Mouse (Mus musculus): ENCODE measurements around the gene Foxn1. TPM values are rescaled to one million over a fixed set of nuclear protein-coding genes. Genes with fewer than 3 reads are reported as not detected.
A peak's percentile ranks its signal among the peaks of the same experiment; 100 is the strongest.

The Foxn1 gene
- polyA plus RNA-seq, 1 experiment: 0.06 TPM

- peak overlapping the region; percentile 32; the same call in 1 of the 2 replicates for H3K27ac ChIP-seq (ENCODE audit: insufficient read depth, low read depth, low read length)
- H3K4me3 ChIP-seq (ENCODE audit: low read depth, low read length): peak overlapping the region; percentile 93
- peaks cover 19% of the 10 kb centered on the region for H3K4me1 ChIP-seq (ENCODE audit: control insufficient read depth, insufficient read depth, insufficient read length, low read length)
- H3K27me3 ChIP-seq (ENCODE audit: control insufficient read depth, insufficient read depth, low read length): no peaks in the 10 kb centered on the region; the same call in 1 of the 2 replicates
- WGBS: 74% methylated on average over 6 of the region's 6 CpGs
- peaks cover 16% of the 10 kb centered on the region for H3K36me3 ChIP-seq (ENCODE audit: control insufficient read depth, insufficient read depth, low read length)
- no peak for TF ChIP-seq POLR2A (IDR thresholded peaks at IDR 0.05; ENCODE audit: low read depth, low read length)
- TF ChIP-seq CTCF (IDR thresholded peaks at IDR 0.05; ENCODE audit: extremely low read depth, insufficient read length, insufficient replicate concordance, low read depth, low read length): no peak
These were observed 41.9 kb downstream of the Foxn1 start for GRCm38 (mm10) chr11:78344328-78344889.

GRCm38 (mm10) chr11:78343381-78344327 lies 42.7 kb downstream of the Foxn1 start, which contains the start of gene Unc119:
TSS of gene Unc119 (plus strand) at chr11:78343482.
- Histone ChIP-seq H3K4me1 (ENCODE audit: control insufficient read depth, insufficient read depth, insufficient read length, low read length) (peaks cover 19% of the 10 kb centered on the region), H3K4me3 (ENCODE audit: low read depth, low read length) (peak within 1 kb of the TSS; percentile 93), H3K27ac (ENCODE audit: insufficient read depth, low read depth, low read length) (no peak within 1 kb of the TSS), H3K27me3 (ENCODE audit: control insufficient read depth, insufficient read depth, low read length) (no peaks in the 10 kb centered on the region; the same call in 1 of the 2 replicates), H3K36me3 (ENCODE audit: control insufficient read depth, insufficient read depth, low read length) (peaks cover 20% of the 10 kb centered on the region)
- 4% methylated on average over 65 of the region's 66 CpGs for WGBS
- no peak for TF ChIP-seq POLR2A (IDR thresholded peaks at IDR 0.05; ENCODE audit: low read depth, low read length)
- TF ChIP-seq CTCF (IDR thresholded peaks at IDR 0.05; ENCODE audit: extremely low read depth, insufficient read length, insufficient replicate concordance, low read depth, low read length): no peak

- Histone ChIP-seq H3K27ac (ENCODE audit: insufficient read depth, low read depth, low read length) (no peak overlapping the region), H3K36me3 (ENCODE audit: control insufficient read depth, insufficient read depth, low read length) (peaks cover 32% of the 10 kb centered on the region), H3K4me1 (ENCODE audit: control insufficient read depth, insufficient read depth, insufficient read length, low read length) (peaks cover 14% of the 10 kb centered on the region), H3K27me3 (ENCODE audit: control insufficient read depth, insufficient read depth, low read length) (no peaks in the 10 kb centered on the region; the same call in 1 of the 2 replicates), H3K4me3 (ENCODE audit: low read depth, low read length) (no peak overlapping the region)
- TF ChIP-seq CTCF (IDR thresholded peaks at IDR 0.05; ENCODE audit: extremely low read depth, insufficient read length, insufficient replicate concordance, low read depth, low read length) (no peak), POLR2A (IDR thresholded peaks at IDR 0.05; ENCODE audit: low read depth, low read length) (no peak)
- WGBS: 85% methylated on average over 12 of the region's 12 CpGs
These were observed 44.7 kb downstream of the Foxn1 start for GRCm38 (mm10) chr11:78341702-78342101.

- no peak overlapping the region for H3K4me3 ChIP-seq (ENCODE audit: low read depth, low read length)
- no peak overlapping the region for H3K27ac ChIP-seq (ENCODE audit: insufficient read depth, low read depth, low read length)
- WGBS: 95% methylated on average over 8 of the region's 8 CpGs
- H3K4me1 ChIP-seq (ENCODE audit: control insufficient read depth, insufficient read depth, insufficient read length, low read length): no peaks in the 10 kb centered on the region
- no peak for TF ChIP-seq POLR2A (IDR thresholded peaks at IDR 0.05; ENCODE audit: low read depth, low read length)
- no peak for TF ChIP-seq CTCF (IDR thresholded peaks at IDR 0.05; ENCODE audit: extremely low read depth, insufficient read length, insufficient replicate concordance, low read depth, low read length)
- H3K36me3 ChIP-seq (ENCODE audit: control insufficient read depth, insufficient read depth, low read length): peaks cover 51% of the 10 kb centered on the region
- H3K27me3 ChIP-seq (ENCODE audit: control insufficient read depth, insufficient read depth, low read length): no peaks in the 10 kb centered on the region
These were observed 49.3 kb downstream of the Foxn1 start for GRCm38 (mm10) chr11:78337040-78337439.

- H3K4me3 ChIP-seq (ENCODE audit: low read depth, low read length): no peak overlapping the region
- WGBS: 94% methylated on average over 5 of the region's 5 CpGs
- peaks cover 31% of the 10 kb centered on the region for H3K36me3 ChIP-seq (ENCODE audit: control insufficient read depth, insufficient read depth, low read length)
- no peak overlapping the region for H3K27ac ChIP-seq (ENCODE audit: insufficient read depth, low read depth, low read length)
- no peaks in the 10 kb centered on the region for H3K27me3 ChIP-seq (ENCODE audit: control insufficient read depth, insufficient read depth, low read length)
- H3K4me1 ChIP-seq (ENCODE audit: control insufficient read depth, insufficient read depth, insufficient read length, low read length): no peaks in the 10 kb centered on the region
- no peak for TF ChIP-seq CTCF (IDR thresholded peaks at IDR 0.05; ENCODE audit: extremely low read depth, insufficient read length, insufficient replicate concordance, low read depth, low read length)
- TF ChIP-seq POLR2A (IDR thresholded peaks at IDR 0.05; ENCODE audit: low read depth, low read length): no peak
These were observed 52.4 kb downstream of the Foxn1 start for GRCm38 (mm10) chr11:78333992-78334391.

- no peak for TF ChIP-seq CTCF (IDR thresholded peaks at IDR 0.05; ENCODE audit: extremely low read depth, insufficient read length, insufficient replicate concordance, low read depth, low read length)
- no peak for TF ChIP-seq POLR2A (IDR thresholded peaks at IDR 0.05; ENCODE audit: low read depth, low read length)
- Histone ChIP-seq H3K27me3 (ENCODE audit: control insufficient read depth, insufficient read depth, low read length) (no peaks in the 10 kb centered on the region), H3K4me3 (ENCODE audit: low read depth, low read length) (no peak overlapping the region), H3K4me1 (ENCODE audit: control insufficient read depth, insufficient read depth, insufficient read length, low read length) (no peaks in the 10 kb centered on the region), H3K27ac (ENCODE audit: insufficient read depth, low read depth, low read length) (no peak overlapping the region), H3K36me3 (ENCODE audit: control insufficient read depth, insufficient read depth, low read length) (peaks cover 26% of the 10 kb centered on the region)
- 96% methylated on average over 12 of the region's 12 CpGs for WGBS
These were observed 53.7 kb downstream of the Foxn1 start for GRCm38 (mm10) chr11:78332676-78333075.
